Mouse (Mus musculus) liver, adult 2 months (tissue): ENCODE data around the gene Rpl13a. TPM values are rescaled to one million over a fixed set of nuclear protein-coding genes. Genes with fewer than 3 reads are reported as not detected.
"Not testable (repeated sequence)": the region's sequence is repeated elsewhere in the genome, so short reads cannot be mapped to it uniquely, and the experiment has no call there.

Experiments used
- DNase-seq: peaks from one replicate; pipeline ENCODE4 v3.0.0-alpha.2; 2011; ENCODE audit warnings: low read depth, low spot score; ENCODE audit errors: extremely low read depth
- H3K27ac ChIP-seq: fragments of 200-500 bp; replicated peaks from 2 replicates; pipeline ENCODE4 v1.5.1; 2012; ENCODE audit warnings: low read depth, mild to moderate bottlenecking, control low read depth, inconsistent platforms, low read length; ENCODE audit not compliant: insufficient read depth
- H3K27me3 ChIP-seq: fragments of 200-500 bp; 2 replicates; pipeline ENCODE4 v1.6.1; 2012; ENCODE audit warnings: mild to moderate bottlenecking, moderate library complexity, low read length, inconsistent platforms; ENCODE audit not compliant: control insufficient read depth, insufficient read depth
- H3K36me3 ChIP-seq: fragments of 200-500 bp; 2 replicates; pipeline ENCODE4 v1.6.1; 2012; ENCODE audit warnings: low read length, inconsistent platforms; ENCODE audit not compliant: control insufficient read depth, insufficient read depth
- H3K4me1 ChIP-seq: fragments of 200-500 bp; 2 replicates; pipeline ENCODE4 v1.6.1; 2011; ENCODE audit warnings: low read length; ENCODE audit not compliant: control insufficient read depth, insufficient read depth
- H3K4me3 ChIP-seq: fragments of 200-500 bp; 2 replicates; pipeline ENCODE4 v1.5.1; 2011; ENCODE audit warnings: low read depth, mild to moderate bottlenecking, control low read depth, low read length, moderate library complexity; ENCODE audit not compliant: insufficient read depth
- H3K79me2 ChIP-seq: fragments of 200-500 bp; 2 replicates; pipeline ENCODE4 v1.6.1; 2012; ENCODE audit warnings: inconsistent platforms, mild to moderate bottlenecking, low read length, moderate library complexity; ENCODE audit not compliant: control insufficient read depth, insufficient read depth
- H3K9ac ChIP-seq: fragments of 200-500 bp; 2 replicates; pipeline ENCODE4 v1.6.1; 2012; ENCODE audit warnings: low read depth, mild to moderate bottlenecking, control low read depth, inconsistent platforms, low read length
- CTCF ChIP-seq: fragments of 200-500 bp; IDR thresholded peaks from 2 replicates; pipeline ENCODE4 v1.5.1; 2011; ENCODE audit warnings: low read depth, low read length, control low read depth
- POLR2A ChIP-seq: fragments of 200-500 bp; IDR thresholded peaks from 2 replicates; pipeline ENCODE4 v1.6.1; 2011; ENCODE audit warnings: low read length, control low read depth; ENCODE audit not compliant: insufficient read depth; ENCODE audit errors: extremely low read depth
- WGBS: fragments of 180-500 bp; shearing (Covaris S2); methylation state at CpG from one replicate; pipeline ENCODE4 v1.1.7; 2018; 5-methylcytosine and 5-hydroxymethylcytosine counted together
- polyA plus RNA-seq: library from polyadenylated mRNA; depleted of rRNA; stranded (reverse); fragments of >200 nt; gene quantifications from 2 replicates; pipeline ENCODE4 v1.2.3, GENCODE M21; 2012
- total RNA-seq: library from RNA; depleted of rRNA; stranded (reverse); fragments of >200 nt; gene quantifications from 2 replicates; pipeline ENCODE4 v1.2.3, GENCODE M21; 2014

Gene Rpl13a
- total and polyA plus RNA-seq, 2 experiments = 488 to 1,440 TPM

GRCm38 (mm10) chr7:45118336-45118735 lies 10.2 kb downstream of the Rpl13a start:
- no peak for TF ChIP-seq POLR2A
- no peak for TF ChIP-seq CTCF
- H3K27ac ChIP-seq = no peak overlapping the region
- peaks cover 12% of the 10 kb centered on the region; the same call in 1 of the 2 replicates for H3K36me3 ChIP-seq
- H3K4me3 ChIP-seq = no peak overlapping the region
- H3K79me2 ChIP-seq = no peaks in the 10 kb centered on the region
- H3K9ac ChIP-seq = no peak overlapping the region
- H3K27me3 ChIP-seq = no peaks in the 10 kb centered on the region
- WGBS = 67% methylated on average over 6 of the region's 6 CpGs
- H3K4me1 ChIP-seq = peaks cover 9% of the 10 kb centered on the region
- no peak for DNase-seq

DNA sequence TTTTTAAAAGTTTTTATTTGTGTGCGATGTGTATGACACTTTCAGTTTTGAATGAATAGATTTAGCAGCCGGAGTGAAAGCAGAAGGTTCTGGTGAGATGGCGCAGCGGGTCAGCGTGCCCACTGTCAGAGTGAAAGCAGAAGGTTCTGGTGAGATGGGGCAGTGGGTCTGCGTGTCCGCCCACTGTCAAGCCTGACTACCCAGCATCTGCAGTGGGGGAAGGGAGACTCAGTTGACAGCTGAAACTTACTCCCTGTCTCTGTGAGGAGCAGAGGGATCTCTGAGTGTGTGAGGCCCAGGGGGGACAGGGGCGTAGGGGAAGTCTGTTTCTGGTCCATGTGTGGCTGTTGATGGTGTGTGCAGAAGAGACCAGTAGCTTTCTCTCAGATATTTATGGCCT lies 11.0 kb downstream of the Rpl13a start:
- Histone ChIP-seq H3K27me3 (no peaks in the 10 kb centered on the region), H3K36me3 (peaks cover 7% of the 10 kb centered on the region; the same call in 1 of the 2 replicates), H3K4me1 (peaks cover 2% of the 10 kb centered on the region), H3K27ac (no peak overlapping the region), H3K9ac (no peak overlapping the region), H3K4me3 (no peak overlapping the region), H3K79me2 (no peaks in the 10 kb centered on the region)
- no peak for TF ChIP-seq POLR2A
- TF ChIP-seq CTCF = no peak
- 91% methylated on average over 8 of the region's 8 CpGs for WGBS
- no peak for DNase-seq

DNA sequence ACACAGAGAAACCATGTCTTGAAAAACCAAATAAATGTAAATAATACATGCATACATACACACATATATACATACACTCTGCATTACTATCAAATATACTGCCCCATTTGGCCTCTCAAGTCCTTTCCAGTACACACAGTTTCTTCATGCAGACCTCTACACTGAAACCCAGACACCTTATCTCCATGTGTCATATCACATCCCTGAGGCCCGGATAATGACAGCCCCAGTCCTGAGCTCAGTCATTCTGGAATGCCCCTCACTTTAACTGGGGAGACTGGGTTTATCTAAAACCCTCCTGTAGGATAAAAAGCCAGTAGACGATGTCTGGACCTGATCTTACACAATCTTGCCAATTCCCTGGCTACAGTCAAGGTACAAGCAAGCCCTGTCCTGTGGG lies 15.1 kb downstream of the Rpl13a start:
- Histone ChIP-seq H3K9ac (no peak overlapping the region), H3K36me3 (no peaks in the 10 kb centered on the region), H3K27me3 (no peaks in the 10 kb centered on the region), H3K27ac (no peak overlapping the region), H3K4me3 (no peak overlapping the region), H3K79me2 (no peaks in the 10 kb centered on the region), H3K4me1 (no peaks in the 10 kb centered on the region)
- no peak for TF ChIP-seq POLR2A
- TF ChIP-seq CTCF = no peak
- no peak for DNase-seq
- 71% methylated on average over 2 of the region's 2 CpGs for WGBS

DNA sequence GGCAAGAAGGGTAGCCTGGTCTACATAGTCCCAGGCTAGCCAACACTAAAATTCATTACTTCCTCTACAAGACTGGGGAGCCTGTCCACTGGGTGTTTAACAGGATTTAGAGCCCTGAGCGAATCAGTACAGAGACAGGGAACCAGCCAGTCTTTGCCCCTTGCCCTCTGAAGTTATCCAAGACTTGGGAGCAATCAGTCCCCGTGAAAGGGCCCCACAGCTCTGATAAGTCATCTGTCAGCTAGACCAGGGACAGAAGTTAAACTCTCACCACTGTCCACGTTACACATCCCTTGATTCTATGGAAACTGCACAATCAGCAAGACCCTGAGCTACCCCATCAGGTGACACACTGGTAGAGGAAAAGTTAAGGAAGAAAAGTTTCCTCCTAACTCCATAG lies 16.0 kb downstream of the Rpl13a start:
- no peaks in the 10 kb centered on the region for H3K27me3 ChIP-seq
- H3K4me1 ChIP-seq = no peaks in the 10 kb centered on the region
- no peaks in the 10 kb centered on the region for H3K79me2 ChIP-seq
- H3K9ac ChIP-seq = no peak overlapping the region
- no peak overlapping the region for H3K4me3 ChIP-seq
- WGBS = 70% methylated on average over 3 of the region's 3 CpGs
- DNase-seq = no peak
- H3K36me3 ChIP-seq = no peaks in the 10 kb centered on the region
- TF ChIP-seq POLR2A = no peak
- no peak for TF ChIP-seq CTCF
- H3K27ac ChIP-seq = no peak overlapping the region

GRCm38 (mm10) chr7:45111940-45112339 lies 16.6 kb downstream of the Rpl13a start:
- WGBS = 78% methylated on average over 2 of the region's 2 CpGs
- Histone ChIP-seq H3K36me3 (no peaks in the 10 kb centered on the region), H3K27me3 (no peaks in the 10 kb centered on the region), H3K79me2 (no peaks in the 10 kb centered on the region), H3K4me1 (no peaks in the 10 kb centered on the region), H3K9ac (no peak overlapping the region), H3K27ac (no peak overlapping the region), H3K4me3 (no peak overlapping the region)
- DNase-seq = no peak
- no peak for TF ChIP-seq POLR2A

DNA sequence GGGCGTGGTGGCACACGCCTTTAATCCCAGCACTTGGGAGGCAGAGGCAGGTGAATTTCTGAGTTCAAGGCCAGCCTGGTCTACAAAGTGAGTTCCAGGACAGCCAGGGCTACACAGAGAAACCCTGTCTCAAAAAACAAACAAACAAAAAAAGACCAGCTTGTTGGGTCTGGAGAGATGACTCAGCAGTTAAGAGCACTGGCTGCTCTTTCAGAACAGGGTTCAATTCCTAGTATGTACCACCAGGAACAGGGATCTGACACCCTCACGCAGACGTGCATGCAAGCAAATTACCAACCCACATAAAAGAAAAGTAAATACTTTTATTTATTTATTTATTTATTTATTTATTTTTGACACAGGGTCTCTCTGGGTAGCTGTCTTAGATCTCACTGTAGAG lies 18.5 kb downstream of the Rpl13a start:
- H3K9ac ChIP-seq, H3K4me3 ChIP-seq, H3K27ac ChIP-seq, H3K79me2 ChIP-seq, DNase-seq, H3K36me3 ChIP-seq, H3K4me1 ChIP-seq, H3K27me3 ChIP-seq: not testable (repeated sequence)
- WGBS = 93% methylated on average over 4 of the region's 4 CpGs
